Mouse (Mus musculus) brain, embryonic 14.5 days (tissue): Measurements from ENCODE around the gene Tmem165. TPM values are rescaled to one million over a fixed set of nuclear protein-coding genes. Genes with fewer than 3 reads are reported as not detected.

Experiments used
- DNase-seq: peaks from one replicate; pipeline ENCODE4 v3.0.0-alpha.2; 2011; ENCODE audit warnings: low read depth
- CTCF ChIP-seq: fragments of 200-500 bp; IDR thresholded peaks from 2 replicates; pipeline ENCODE4 v1.5.1; 2012; ENCODE audit warnings: inconsistent platforms, mild to moderate bottlenecking, moderate library complexity, borderline replicate concordance; ENCODE audit not compliant: insufficient read depth, insufficient read length; ENCODE audit errors: extremely low read depth
- POLR2A ChIP-seq: fragments of 200-500 bp; IDR thresholded peaks from 2 replicates; pipeline ENCODE4 v1.6.1; 2012; ENCODE audit warnings: mild to moderate bottlenecking, inconsistent platforms, borderline replicate concordance; ENCODE audit not compliant: poor library complexity, insufficient read depth, insufficient read length, severe bottlenecking; ENCODE audit errors: extremely low read depth
- polyA plus RNA-seq: library from polyadenylated mRNA; depleted of rRNA; stranded (reverse); fragments of >200 nt; gene quantifications from 2 replicates; pipeline ENCODE4 v1.2.3, GENCODE M21; 2012

Gene Tmem165
- polyA plus RNA-seq, 1 experiment = 63.6 TPM

DNA sequence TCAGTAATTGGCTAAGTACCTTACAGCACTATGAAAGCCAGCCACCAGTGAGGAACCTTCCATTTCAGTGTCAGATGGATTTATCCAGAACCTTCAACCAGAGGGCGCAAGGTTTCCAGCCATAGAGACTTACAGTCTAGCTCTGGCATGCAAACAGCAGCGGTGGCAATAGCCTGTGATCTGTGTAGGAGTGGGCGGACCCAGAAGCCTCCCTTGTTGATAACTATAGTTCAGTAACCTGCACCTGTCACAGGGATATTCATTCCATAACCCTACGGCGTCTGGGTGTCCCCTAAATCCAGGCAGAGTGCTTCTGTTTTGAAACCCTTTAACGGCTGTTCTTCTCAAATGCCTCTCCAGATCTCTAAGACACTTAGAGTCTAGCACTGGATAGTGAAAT lies 24.1 kb upstream of the Tmem165 start:
- TF ChIP-seq CTCF (no peak), POLR2A (no peak)
- no peak for DNase-seq

DNA sequence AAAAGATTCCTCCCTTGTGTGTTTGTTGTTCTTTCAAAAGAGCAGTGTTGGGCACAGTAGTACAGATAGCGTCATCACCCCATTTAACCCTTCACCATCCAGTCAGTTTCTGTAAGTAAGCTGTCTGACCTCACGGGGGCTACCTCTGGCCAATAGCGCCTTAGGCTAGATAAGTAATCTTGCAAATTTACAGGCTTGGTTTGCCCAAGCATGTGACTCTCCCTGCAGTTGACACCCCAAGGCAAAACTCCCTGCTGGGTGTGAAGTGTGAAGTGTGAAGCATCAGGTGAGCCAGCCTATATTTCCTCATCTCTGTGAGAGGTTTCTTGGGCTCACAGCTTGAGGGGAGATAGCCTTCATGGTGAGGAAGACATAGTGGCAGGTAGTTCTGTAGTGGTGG lies 23.6 kb upstream of the Tmem165 start:
- no peak for TF ChIP-seq POLR2A
- TF ChIP-seq CTCF = no peak
- DNase-seq = no peak

DNA sequence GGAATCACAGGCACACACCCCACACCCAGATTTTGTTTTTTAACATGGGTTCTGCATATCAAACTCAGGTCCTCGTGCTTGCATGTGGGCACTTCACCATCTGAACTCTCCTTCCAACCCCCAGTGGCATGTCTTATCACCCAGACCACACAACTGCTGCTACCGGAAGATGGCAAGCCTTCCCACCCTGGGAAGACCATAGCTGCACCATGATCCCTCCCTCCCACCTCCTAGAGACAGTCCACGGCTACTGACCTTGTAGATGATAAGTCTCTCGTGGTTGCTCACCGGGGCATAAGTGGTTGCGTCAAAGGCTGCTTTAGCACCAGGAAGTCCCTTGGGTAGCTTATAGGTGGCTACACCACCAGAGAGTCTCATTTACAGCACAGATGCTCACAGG lies 22.2 kb upstream of the Tmem165 start:
- no peak for DNase-seq
- no peak for TF ChIP-seq CTCF
- TF ChIP-seq POLR2A = no peak

DNA sequence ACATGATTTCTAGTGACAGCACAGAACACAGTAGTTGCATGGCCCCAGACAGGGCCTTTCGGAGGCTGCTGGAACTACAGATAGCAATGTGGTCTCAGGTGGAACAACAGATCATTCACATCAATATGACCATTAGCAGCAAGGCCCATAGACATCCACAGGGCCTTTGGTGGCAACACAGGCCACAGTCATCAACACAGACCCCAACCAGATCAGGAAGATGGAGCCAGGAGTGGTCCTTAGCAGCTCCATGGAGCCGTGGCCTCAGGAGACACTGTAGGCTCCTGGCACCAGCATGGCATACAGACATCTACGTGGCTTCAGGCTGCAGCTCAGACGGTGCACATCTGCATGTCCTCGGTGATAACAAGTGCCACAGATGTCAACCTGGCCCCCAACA lies 20.8 kb upstream of the Tmem165 start:
- no peak for DNase-seq
- TF ChIP-seq CTCF = no peak
- no peak for TF ChIP-seq POLR2A

DNA sequence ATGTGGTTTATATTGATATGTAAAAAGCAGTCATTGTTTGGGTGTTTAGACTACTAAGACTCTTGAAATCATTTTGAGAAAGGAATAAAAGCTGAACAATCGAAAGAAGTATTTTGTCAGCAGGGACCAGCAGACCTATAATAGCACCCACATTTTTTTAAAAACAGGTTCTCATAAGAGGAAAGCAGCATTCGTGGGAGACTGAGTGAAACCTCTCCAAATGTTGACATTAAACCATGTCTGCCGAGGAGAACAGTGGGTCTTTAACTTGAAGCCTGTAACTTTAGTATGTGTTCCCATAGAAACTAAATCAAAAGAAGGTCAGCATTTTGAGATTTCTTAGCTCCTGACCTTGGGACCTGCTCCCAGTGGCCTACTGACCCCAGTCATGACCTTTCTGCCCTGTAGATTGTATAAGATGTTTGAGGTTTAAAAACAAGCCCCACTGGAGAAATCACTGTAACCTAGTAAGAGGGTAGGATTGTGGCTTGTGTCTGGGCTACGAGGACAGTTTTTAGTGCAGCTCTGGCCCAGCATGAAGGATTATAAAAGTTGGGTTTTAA lies 19.8 kb upstream of the Tmem165 start:
- TF ChIP-seq POLR2A (no peak), CTCF (no peak)
- DNase-seq = no peak

DNA sequence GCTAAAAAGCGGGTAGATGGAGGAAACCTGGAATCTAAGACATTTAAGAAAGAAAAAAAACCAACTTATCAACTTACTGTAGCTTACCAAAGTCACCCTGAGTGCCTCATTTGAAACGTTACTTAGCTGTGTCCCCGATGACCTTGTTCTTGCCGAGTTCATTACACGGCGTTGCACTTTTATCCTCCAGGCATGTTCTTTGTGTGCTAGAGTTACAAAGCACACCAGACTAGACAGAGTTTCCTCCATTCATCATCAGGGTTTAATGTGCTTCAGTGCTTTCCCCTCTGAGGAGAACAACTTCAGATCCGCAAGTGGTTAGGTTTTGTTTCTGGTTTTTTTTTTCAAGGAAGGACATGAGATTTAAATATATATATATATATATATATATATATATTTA lies 18.9 kb upstream of the Tmem165 start:
- DNase-seq = no peak
- TF ChIP-seq POLR2A = no peak
- TF ChIP-seq CTCF = no peak

DNA sequence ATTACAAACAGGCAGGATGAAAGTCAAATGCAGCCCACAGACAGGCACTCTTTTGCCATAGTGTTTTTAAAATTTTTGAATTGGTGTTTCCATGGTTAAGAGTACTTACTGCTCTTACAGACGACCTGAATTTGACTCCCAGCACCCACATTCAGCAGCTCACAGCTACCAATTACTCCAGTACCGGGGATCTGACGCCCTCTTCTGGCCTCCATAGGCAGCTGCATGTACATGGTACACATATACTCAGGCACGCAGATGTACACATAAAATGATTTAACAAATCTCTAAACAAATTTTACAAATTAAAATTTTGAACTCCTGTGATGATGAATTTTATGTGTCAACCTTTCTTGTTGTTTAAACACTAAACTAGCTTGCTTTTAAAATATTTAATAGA lies 13.2 kb upstream of the Tmem165 start:
- no peak for DNase-seq
- TF ChIP-seq CTCF = no peak
- TF ChIP-seq POLR2A = no peak

DNA sequence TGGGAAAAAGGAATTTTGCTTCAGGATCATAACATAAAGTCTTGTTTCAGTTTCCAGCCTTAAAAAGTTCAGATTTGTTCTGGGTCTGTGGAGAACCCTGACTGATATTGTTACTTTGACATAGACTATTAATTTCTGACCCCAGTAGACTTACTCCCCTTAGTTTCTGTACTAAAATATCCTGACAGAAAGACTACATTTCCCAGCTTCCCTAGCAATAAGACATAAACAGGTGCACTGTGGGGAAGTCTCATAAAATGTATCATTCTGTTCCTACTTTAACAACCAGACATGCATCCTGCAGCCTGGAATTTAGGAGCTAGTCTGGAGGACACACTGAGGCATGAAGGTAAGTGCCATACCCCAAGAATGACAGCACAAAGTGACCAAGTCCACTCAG lies 12.6 kb upstream of the Tmem165 start:
- DNase-seq = no peak
- TF ChIP-seq POLR2A = no peak
- TF ChIP-seq CTCF = no peak

DNA sequence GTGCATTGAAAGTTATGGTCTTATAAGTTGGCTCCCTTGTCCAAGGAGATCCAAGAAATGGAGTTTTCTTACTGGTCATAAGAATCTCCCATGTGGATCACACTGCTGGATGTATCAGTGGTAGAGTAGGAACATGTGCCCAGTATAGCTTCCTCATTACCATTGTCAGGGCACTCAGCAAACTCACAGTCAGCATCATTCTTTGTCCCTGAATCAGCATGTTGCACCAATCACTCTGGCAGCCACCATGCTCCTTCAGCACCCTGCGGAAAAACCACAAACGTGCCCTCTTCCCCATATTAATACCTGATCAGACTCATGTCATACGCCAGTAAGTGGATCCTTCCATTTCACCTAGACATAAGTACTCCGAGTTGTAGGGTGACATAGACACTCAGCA lies 8.6 kb upstream of the Tmem165 start:
- no peak for DNase-seq
- TF ChIP-seq POLR2A = no peak
- TF ChIP-seq CTCF = no peak

DNA sequence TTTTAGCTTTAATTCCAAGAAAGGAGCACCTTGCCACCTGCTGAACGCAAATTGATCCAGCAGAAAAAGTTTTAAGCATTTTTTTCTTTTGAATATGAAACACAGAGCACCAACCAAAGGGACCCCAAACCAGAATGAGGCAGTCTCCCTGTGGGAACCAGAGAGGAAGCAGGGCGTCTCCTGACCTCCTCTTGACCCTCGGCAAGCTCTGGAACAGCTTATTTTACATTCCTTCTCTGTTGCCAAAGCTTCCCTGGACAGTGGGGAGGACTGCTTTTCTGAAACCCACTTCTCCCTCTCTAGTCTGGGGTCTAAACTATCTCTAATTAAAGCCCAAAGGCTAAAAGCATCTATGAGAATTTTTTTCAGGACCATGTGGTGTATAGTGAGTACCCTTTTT lies 7.3 kb upstream of the Tmem165 start:
- no peak for DNase-seq
- TF ChIP-seq CTCF (no peak), POLR2A (no peak)

DNA sequence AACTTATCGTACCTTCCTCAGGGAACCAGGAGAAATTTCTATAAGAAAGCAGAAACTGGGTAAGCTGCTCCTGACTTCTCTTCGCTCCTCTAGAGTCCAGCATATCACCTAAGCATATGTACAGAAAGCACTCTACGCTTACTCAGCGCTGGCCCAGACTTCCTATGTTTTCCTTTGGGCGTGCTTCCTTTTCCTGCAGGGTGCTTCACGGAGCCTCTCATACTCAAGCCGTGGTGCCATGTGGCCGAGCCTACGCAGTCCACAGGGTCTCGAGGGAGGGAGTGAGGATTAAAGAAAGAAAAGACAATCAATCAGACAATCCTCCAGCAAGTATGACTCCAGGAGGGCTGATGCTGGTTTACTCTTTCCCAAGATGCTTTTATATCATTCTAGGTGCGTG lies 6.8 kb upstream of the Tmem165 start:
- TF ChIP-seq POLR2A (no peak), CTCF (no peak)

DNA sequence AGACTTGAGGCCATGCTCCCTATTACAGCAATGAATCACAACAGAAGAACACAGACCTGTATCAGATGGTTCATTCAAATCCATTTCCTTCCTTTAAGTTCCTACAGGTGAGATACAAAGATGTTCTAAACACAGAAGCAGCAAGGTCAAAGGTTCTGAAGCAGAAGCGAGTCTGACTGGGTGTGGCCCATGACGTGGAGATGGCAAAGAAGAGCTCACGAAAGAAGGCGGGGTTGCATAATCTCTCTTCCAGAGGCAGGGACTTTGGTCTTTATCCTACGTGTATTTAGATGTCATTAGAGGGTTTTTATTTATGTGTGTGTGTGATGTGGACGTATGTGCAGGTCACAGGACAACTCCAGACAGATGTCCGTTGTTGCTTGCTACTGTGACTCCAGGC lies 6.0 kb upstream of the Tmem165 start:
- no peak for DNase-seq
- no peak for TF ChIP-seq CTCF
- TF ChIP-seq POLR2A = no peak

More for the DNA sequence above, 6.8 kb upstream of the Tmem165 start:
- DNase-seq = no peak
